Mouse (Mus musculus) liver, postnatal 0 days (tissue): ENCODE measurements around the gene Snf8. TPM values are rescaled to one million over a fixed set of nuclear protein-coding genes. Genes with fewer than 3 reads are reported as not detected.

ENCODE experiments used
- ATAC-seq: fragments of 200-750 bp; cut with Nextera tagmentation; 2 replicates; pipeline ENCODE4 v1.8.0; 2017; ENCODE audit warnings: mild to moderate bottlenecking, moderate library complexity
- DNase-seq: peaks from one replicate; pipeline ENCODE4 v3.0.0-alpha.2; 2016
- H3K27ac ChIP-seq: fragments of 300-500 bp; sonication (generic); 2 replicates; pipeline ENCODE4 v1.5.1; 2014; ENCODE audit warnings: antibody characterized with exemption, moderate library complexity, mild to moderate bottlenecking, low read depth
- H3K27me3 ChIP-seq: fragments of 300-500 bp; sonication (generic); 2 replicates; pipeline ENCODE4 v1.6.1; 2014; ENCODE audit warnings: low read length, control low read depth, mixed read lengths; ENCODE audit not compliant: insufficient read depth
- H3K36me3 ChIP-seq: fragments of 300-500 bp; sonication (generic); replicated peaks from 2 replicates; pipeline ENCODE4 v1.6.1; 2014; ENCODE audit warnings: mild to moderate bottlenecking, control low read depth, low read length, moderate library complexity, mixed read lengths; ENCODE audit not compliant: insufficient read depth
- H3K4me1 ChIP-seq: fragments of 300-500 bp; sonication (generic); 2 replicates; pipeline ENCODE4 v1.6.1; 2014; ENCODE audit warnings: antibody characterized with exemption, mild to moderate bottlenecking, control low read depth; ENCODE audit not compliant: insufficient read depth
- H3K4me2 ChIP-seq: fragments of 300-500 bp; sonication (generic); 2 replicates; pipeline ENCODE4 v1.6.1; 2014; ENCODE audit warnings: low read depth, mild to moderate bottlenecking, low read length, moderate library complexity, mixed read lengths
- H3K4me3 ChIP-seq: fragments of 300-500 bp; sonication (generic); 2 replicates; pipeline ENCODE4 v1.5.1; 2014; ENCODE audit warnings: low read depth, low read length
- H3K9ac ChIP-seq: fragments of 300-500 bp; sonication (generic); replicated peaks from 2 replicates; pipeline ENCODE4 v1.6.1; 2014; ENCODE audit warnings: mild to moderate bottlenecking, moderate library complexity
- H3K9me3 ChIP-seq: fragments of 300-500 bp; sonication (generic); 2 replicates; pipeline ENCODE4 v1.6.1; 2016; ENCODE audit warnings: mild to moderate bottlenecking, control low read depth, low read length, mixed read lengths
- CTCF ChIP-seq: sonication (generic); IDR thresholded peaks from 2 replicates; pipeline ENCODE4 v1.5.1; 2016; ENCODE audit warnings: antibody characterized with exemption, low read depth
- EP300 ChIP-seq: IDR thresholded peaks from 2 replicates; pipeline ENCODE4 v1.6.1; 2016; ENCODE audit warnings: antibody characterized with exemption, low read depth, mild to moderate bottlenecking
- WGBS: fragments of 180-500 bp; shearing (Covaris S2); extraction: QIAGEN DNeasy Blood & Tissue Kit; methylation state at CpG from one replicate; pipeline ENCODE4 v1.1.7; 2014; ENCODE audit not compliant: insufficient replicate concordance; 5-methylcytosine and 5-hydroxymethylcytosine counted together
- polyA plus RNA-seq: library from polyadenylated mRNA; unstranded; fragments of >200 nt; fragmentation: Nextera tagmentation; extraction: Ambion mirVana; gene quantifications from 2 replicates; pipeline ENCODE4 v1.2.1, GENCODE M21; 2015

Gene Snf8
- polyA plus RNA-seq, 1 experiment from 2014 or later: 46.9 TPM

DNA sequence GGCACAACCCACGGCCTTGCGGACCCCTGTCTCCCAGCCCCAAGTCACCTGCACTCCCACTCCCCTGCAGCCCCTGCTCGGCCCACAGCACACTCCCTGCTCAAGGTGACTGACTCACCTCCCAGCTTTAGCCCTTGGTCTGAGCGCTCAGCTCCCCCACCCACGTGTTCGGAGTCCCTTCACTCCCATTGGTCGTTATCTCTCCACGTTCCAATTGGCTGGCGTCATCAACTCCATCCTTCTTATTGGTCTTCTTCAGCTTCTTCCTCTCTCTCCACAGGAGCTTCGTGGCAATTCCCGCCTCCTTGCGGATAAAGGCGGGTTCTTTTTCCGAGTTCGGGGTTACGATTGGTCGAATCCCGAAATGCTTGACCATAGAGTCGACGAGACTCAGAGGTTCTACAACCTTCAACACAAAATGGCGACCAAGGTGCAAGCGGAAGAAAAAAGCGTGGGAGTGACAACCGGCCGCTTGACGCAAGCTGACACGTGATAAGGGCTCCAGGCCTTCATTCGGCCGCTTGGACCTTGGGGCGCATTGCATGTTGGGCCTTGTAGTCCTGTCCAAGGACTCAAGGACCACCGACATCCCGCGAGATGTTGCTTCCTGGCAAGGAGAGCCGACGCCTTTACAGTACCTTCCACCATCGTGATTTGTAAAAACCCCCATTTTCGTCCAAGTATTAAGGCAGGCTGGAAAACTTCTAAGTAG lies 41.0 kb downstream of the Snf8 start, which contains the start of gene Atp5g1:
Atp5g1 (minus strand) TSS at position 162 of the 712 bp plus-strand sequence.
- H3K4me2 ChIP-seq: peak within 1 kb of the TSS; percentile 96
- no peaks in the 10 kb centered on the region for H3K9me3 ChIP-seq
- WGBS: under 1% methylated on average over 37 of the region's 37 CpGs
- H3K9ac ChIP-seq: peak within 1 kb of the TSS; percentile 89
- no peak for TF ChIP-seq CTCF
- TF ChIP-seq EP300: peak; percentile 66; the same call in 1 of the 2 replicates
- H3K4me3 ChIP-seq: peak within 1 kb of the TSS; percentile 87
- peak; percentile 96 for ATAC-seq
- H3K27ac ChIP-seq: peak within 1 kb of the TSS; percentile 93
- peak; percentile 95 for DNase-seq
- peaks cover 4% of the 10 kb centered on the region for H3K36me3 ChIP-seq
- H3K27me3 ChIP-seq: no peaks in the 10 kb centered on the region
- peaks cover 16% of the 10 kb centered on the region for H3K4me1 ChIP-seq

DNA sequence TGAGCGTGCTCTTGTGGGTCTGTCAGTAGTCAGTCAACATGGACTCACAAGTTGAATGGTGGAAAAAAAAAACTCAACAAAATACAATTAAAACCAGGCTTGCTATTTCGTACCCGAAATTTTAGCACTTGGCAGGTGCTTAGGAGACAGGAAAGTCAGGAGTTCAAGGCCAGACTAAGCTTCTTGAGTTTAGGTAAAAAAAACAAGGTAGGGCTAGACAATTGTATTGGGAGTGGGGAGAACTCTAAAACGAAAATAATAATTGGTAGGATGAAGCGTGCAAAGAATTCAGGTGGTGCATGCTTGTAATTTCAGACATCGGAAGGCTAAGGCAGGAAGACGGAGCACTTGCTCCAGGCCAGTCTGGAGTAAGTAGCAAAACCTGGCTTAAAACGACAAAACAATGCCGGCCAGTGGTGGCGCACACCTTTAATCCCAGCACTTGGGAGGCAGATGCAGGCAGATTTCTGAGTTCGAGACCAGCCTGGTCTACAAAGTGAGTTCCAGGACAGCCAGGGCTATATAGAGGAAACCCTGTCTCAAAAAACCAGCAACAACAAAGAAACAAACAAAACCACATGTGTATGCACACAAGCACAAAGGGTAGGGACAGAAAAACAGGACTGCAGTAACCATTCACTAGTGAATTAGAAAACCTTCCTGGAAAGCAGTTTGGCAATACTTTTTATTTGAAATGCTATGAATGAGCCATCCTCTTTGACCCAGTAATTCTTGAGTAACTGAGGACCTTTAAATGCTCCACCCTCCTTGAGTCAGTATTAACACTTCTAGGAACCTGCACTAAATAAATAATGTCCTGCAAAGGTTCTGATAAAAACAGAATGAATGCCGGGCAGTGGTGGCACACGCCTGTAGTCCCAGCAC lies 41.8 kb downstream of the Snf8 start:
- TF ChIP-seq CTCF (no peak), EP300 (no peak)
- peak overlapping the region; percentile 62 for H3K27ac ChIP-seq

DNA sequence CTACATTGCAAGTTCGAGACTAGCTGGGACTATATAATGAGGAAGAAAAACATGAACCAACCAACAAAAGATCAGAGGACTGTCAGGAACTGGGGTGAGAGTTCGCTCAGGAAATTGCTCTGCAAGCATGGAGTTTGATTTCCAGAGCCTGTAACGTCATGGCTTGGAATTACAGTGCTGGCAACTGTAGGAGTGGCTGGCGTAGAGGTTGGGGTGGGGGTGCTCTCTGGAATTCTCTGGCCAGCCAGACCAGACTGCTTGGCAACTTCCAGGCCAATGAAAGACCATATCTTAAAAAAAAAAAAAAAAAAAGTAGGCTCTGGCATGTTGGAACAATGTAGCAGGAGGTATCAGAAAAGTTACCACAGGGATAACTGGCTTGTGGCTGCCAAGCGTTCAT lies 46.1 kb downstream of the Snf8 start:
- 77% methylated on average over 5 of the region's 5 CpGs for WGBS
- H3K27ac ChIP-seq: no peak overlapping the region
- ATAC-seq: no peak
- no peaks in the 10 kb centered on the region for H3K36me3 ChIP-seq
- H3K4me2 ChIP-seq: no peak overlapping the region
- no peak overlapping the region for H3K4me3 ChIP-seq
- no peaks in the 10 kb centered on the region for H3K9me3 ChIP-seq
- no peak overlapping the region for H3K9ac ChIP-seq
- peaks cover 6% of the 10 kb centered on the region for H3K4me1 ChIP-seq
- no peaks in the 10 kb centered on the region for H3K27me3 ChIP-seq
- no peak for DNase-seq
- TF ChIP-seq EP300 (no peak), CTCF (no peak)

More for the DNA sequence above, 41.8 kb downstream of the Snf8 start:
- no peak for ATAC-seq
- no peaks in the 10 kb centered on the region for H3K27me3 ChIP-seq
- peak overlapping the region; percentile 41 for H3K4me3 ChIP-seq
- no peak overlapping the region; the same call in 1 of the 2 replicates for H3K9ac ChIP-seq
- peaks cover 16% of the 10 kb centered on the region for H3K4me1 ChIP-seq
- H3K36me3 ChIP-seq: peaks cover 4% of the 10 kb centered on the region
- peak overlapping the region; percentile 74 for H3K4me2 ChIP-seq
- H3K9me3 ChIP-seq: no peaks in the 10 kb centered on the region
- DNase-seq: no peak
- WGBS: 60% methylated on average over 13 of the region's 13 CpGs

DNA sequence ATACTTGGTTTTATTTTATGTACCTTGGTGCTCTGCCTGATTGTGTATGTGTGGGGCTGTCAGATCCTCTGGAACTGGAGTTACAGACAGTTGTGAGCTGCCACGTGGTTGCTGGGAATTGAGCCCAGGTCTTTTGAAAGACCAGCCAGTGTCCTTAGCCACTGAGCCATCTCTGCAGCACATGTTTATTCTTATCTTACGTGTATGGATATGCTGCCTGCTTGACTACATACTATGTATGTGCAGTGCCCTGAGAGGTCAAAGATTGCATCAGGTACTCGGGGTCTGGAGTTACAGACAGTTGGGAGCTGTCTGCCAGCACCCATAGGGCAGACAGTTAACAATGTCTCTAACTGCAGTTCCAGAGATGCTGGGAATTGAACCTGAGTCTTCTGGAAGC lies 48.0 kb downstream of the Snf8 start:
- no peaks in the 10 kb centered on the region for H3K36me3 ChIP-seq
- H3K4me3 ChIP-seq: no peak overlapping the region
- H3K27ac ChIP-seq: no peak overlapping the region
- TF ChIP-seq CTCF: no peak
- TF ChIP-seq EP300: no peak
- no peaks in the 10 kb centered on the region for H3K27me3 ChIP-seq
- ATAC-seq (peak; percentile 53; the same call in 1 of the 2 replicates), DNase-seq (no peak)
- 50% methylated on average over 3 of the region's 3 CpGs for WGBS
- no peak overlapping the region for H3K9ac ChIP-seq
- no peaks in the 10 kb centered on the region for H3K9me3 ChIP-seq
- no peak overlapping the region for H3K4me2 ChIP-seq
- no peaks in the 10 kb centered on the region for H3K4me1 ChIP-seq

DNA sequence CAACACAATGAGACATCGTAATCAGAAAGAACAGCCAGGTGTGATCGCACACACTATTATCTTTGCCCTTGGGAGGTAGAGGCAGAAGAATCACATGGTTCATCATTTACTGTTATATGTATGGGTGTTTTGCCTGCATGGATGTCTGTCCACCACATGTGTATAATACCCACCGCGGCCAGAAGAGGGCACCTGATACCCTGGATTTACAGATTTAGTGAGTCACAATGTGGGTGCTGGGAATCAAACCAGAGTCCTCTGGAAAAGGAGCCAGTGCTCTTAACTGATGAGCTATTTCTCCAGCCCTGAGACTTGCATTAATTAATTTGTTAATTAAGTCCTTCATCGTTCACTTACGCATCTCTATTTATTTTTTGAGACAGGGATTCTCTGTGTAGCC lies 53.3 kb downstream of the Snf8 start:
- ATAC-seq: no peak
- H3K27ac ChIP-seq: no peak overlapping the region

DNA sequence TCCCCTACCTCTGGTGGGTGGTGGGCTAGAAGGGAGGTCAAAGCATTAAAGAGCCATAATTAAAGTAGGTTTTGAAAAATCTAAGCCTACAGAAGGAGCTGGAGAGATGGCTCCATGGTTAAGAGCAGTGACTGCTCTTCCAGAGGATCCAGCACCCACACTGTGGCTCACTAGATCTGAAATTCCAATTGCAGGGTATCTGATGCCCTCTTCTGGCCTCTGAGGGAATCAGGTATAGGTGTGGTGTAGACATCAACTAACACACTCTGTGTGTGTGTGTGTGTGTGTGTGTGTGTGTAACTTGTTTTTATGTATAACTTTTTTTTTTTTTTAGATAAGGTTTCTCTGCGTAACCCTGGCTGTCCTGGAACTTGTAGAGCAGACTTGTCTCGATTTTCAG lies 56.4 kb downstream of the Snf8 start:
- no peak overlapping the region for H3K4me2 ChIP-seq
- no peak overlapping the region for H3K9ac ChIP-seq
- no peak for ATAC-seq
- TF ChIP-seq EP300 (no peak), CTCF (peak; percentile 67)
- no peaks in the 10 kb centered on the region for H3K9me3 ChIP-seq
- WGBS: 76% methylated on average over 2 of the region's 2 CpGs
- no peaks in the 10 kb centered on the region for H3K4me1 ChIP-seq
- no peaks in the 10 kb centered on the region for H3K27me3 ChIP-seq
- H3K4me3 ChIP-seq: no peak overlapping the region
- H3K27ac ChIP-seq: no peak overlapping the region
- DNase-seq: no peak
- no peaks in the 10 kb centered on the region for H3K36me3 ChIP-seq

More for the DNA sequence above, 53.3 kb downstream of the Snf8 start:
- Histone ChIP-seq H3K9ac (no peak overlapping the region), H3K4me2 (no peak overlapping the region), H3K27me3 (no peaks in the 10 kb centered on the region), H3K36me3 (no peaks in the 10 kb centered on the region), H3K4me3 (no peak overlapping the region), H3K9me3 (no peaks in the 10 kb centered on the region), H3K4me1 (no peaks in the 10 kb centered on the region)
- WGBS: 86% methylated on average over 6 of the region's 6 CpGs
- no peak for TF ChIP-seq EP300
- no peak for TF ChIP-seq CTCF
- DNase-seq: no peak
